In genomic region chr9:90076849-90077461, GRCm38 (mm10) we compare ENCODE assay signal across 8 mouse cellular contexts. TPM values are rescaled to one million over a fixed set of nuclear protein-coding genes. Genes with fewer than 3 reads are reported as not detected.
DNase-seq lines count a peak whose midpoint lies in the region; ATAC-seq and TF ChIP-seq lines count a peak whose summit lies in the region.

No protein-coding gene starts in this region.

- no peaks in the 10 kb centered on the region for H3K4me1 ChIP-seq in cortical plate, adult 2 months (ENCODE audit: control insufficient read depth, insufficient read depth, low read length)
- no peaks in the 10 kb centered on the region for H3K4me1 ChIP-seq in heart, adult 2 months (ENCODE audit: control insufficient read depth, insufficient read depth, low read length)
- H3K4me1 ChIP-seq in kidney, postnatal 0 days (replicated peaks; ENCODE audit: insufficient read depth, low read length), result no peaks in the 10 kb centered on the region
- no peaks in the 10 kb centered on the region for H3K4me1 ChIP-seq in liver, embryonic 14.5 days (replicated peaks; ENCODE audit: control insufficient read depth in 2 of 2, insufficient read depth in 2 of 2, low read length in 1 of 2)

- no peak overlapping the region for H3K9ac ChIP-seq in heart, adult 2 months (ENCODE audit: low read depth, low read length)
- H3K9ac ChIP-seq in kidney, postnatal 0 days (ENCODE audit: low read depth, low read length), result no peak overlapping the region
- H3K9ac ChIP-seq in liver, embryonic 14.5 days (replicated peaks), result no peak overlapping the region

- WGBS in heart, adult 2 months, result 69% methylated on average over 8 of the region's 8 CpGs
- 51% methylated on average over 8 of the region's 8 CpGs for WGBS in kidney, postnatal 0 days
- 56% methylated on average over 8 of the region's 8 CpGs for WGBS in liver, embryonic 14.5 days (ENCODE audit: insufficient replicate concordance)

- H3K9me3 ChIP-seq in kidney, postnatal 0 days (replicated peaks; ENCODE audit: low read length), result no peaks in the 10 kb centered on the region
- H3K9me3 ChIP-seq in liver, embryonic 14.5 days (ENCODE audit: control insufficient read depth, low read length), result no peaks in the 10 kb centered on the region

- no peaks in the 10 kb centered on the region for H3K27me3 ChIP-seq in heart, adult 2 months (ENCODE audit: control insufficient read depth, insufficient read depth, low read length)
- no peaks in the 10 kb centered on the region for H3K27me3 ChIP-seq in kidney, postnatal 0 days (ENCODE audit: insufficient read depth, low read length)
- H3K27me3 ChIP-seq in liver, embryonic 14.5 days (ENCODE audit: control insufficient read depth, insufficient read depth, low read length), result no peaks in the 10 kb centered on the region

- peak; percentile 89 for TF ChIP-seq CTCF in cortical plate, adult 2 months (IDR thresholded peaks at IDR 0.05; ENCODE audit: extremely low read depth, insufficient read depth, low read length)
- TF ChIP-seq CTCF in heart, adult 2 months (IDR thresholded peaks at IDR 0.05), result peak; percentile 95
- peak; percentile 91 for TF ChIP-seq CTCF in kidney, postnatal 0 days (IDR thresholded peaks at IDR 0.05; ENCODE audit: low read depth)
- TF ChIP-seq CTCF in liver, embryonic 14.5 days (IDR thresholded peaks at IDR 0.05; ENCODE audit: low read depth), result peak; percentile 91

- H3K36me3 ChIP-seq in heart, adult 2 months (ENCODE audit: control insufficient read depth, insufficient read depth, low read length), result no peaks in the 10 kb centered on the region
- no peaks in the 10 kb centered on the region for H3K36me3 ChIP-seq in kidney, postnatal 0 days (ENCODE audit: insufficient read depth, low read length)
- no peaks in the 10 kb centered on the region for H3K36me3 ChIP-seq in liver, embryonic 14.5 days (replicated peaks; ENCODE audit: control insufficient read depth, insufficient read depth, low read depth)

- H3K79me2 ChIP-seq in heart, adult 2 months (replicated peaks; ENCODE audit: control insufficient read depth, insufficient read depth, low read length), result no peaks in the 10 kb centered on the region

- no peak overlapping the region for H3K4me3 ChIP-seq in cortical plate, adult 2 months (ENCODE audit: insufficient read depth, low read length)
- H3K4me3 ChIP-seq in heart, adult 2 months, result no peak overlapping the region
- no peak overlapping the region for H3K4me3 ChIP-seq in kidney, postnatal 0 days (replicated peaks; ENCODE audit: low read depth, low read length)
- no peak overlapping the region for H3K4me3 ChIP-seq in liver, embryonic 14.5 days (ENCODE audit: insufficient read depth in 1 of 2, low read depth in 2 of 2, low read length in 2 of 2)

- TF ChIP-seq POLR2A in cortical plate, adult 2 months (IDR thresholded peaks at IDR 0.05; ENCODE audit: extremely low read depth, insufficient read depth, low read length), result no peak
- no peak for TF ChIP-seq POLR2A in heart, adult 2 months (IDR thresholded peaks at IDR 0.05; ENCODE audit: insufficient read depth, low read depth, low read length)

- no peak overlapping the region for H3K27ac ChIP-seq in cortical plate, adult 2 months (ENCODE audit: insufficient read depth, low read length)
- H3K27ac ChIP-seq in heart, adult 2 months, result no peak overlapping the region
- no peak overlapping the region for H3K27ac ChIP-seq in kidney, postnatal 0 days
- H3K27ac ChIP-seq in liver, embryonic 14.5 days, result no peak overlapping the region

- TF ChIP-seq EP300 in heart, adult 2 months (IDR thresholded peaks at IDR 0.05; ENCODE audit: insufficient read depth, low read depth, low read length), result 0 out of 2 replicates have a peak, but pooled peaks have one; percentile 40
- no peak for TF ChIP-seq EP300 in liver, embryonic 14.5 days (IDR thresholded peaks at IDR 0.05; ENCODE audit: low read depth)

- ATAC-seq in kidney, postnatal 0 days (replicated peaks; ENCODE audit: low FRiP score, low read depth), result peak; percentile 41; the same call in 1 of the 2 replicates
- 0 out of 2 replicates have a peak, but pooled peaks have one; percentile 26 for ATAC-seq in liver, embryonic 14.5 days (ENCODE audit: insufficient read depth)
- ATAC-seq in neutrophil, adult 5-6 weeks (ENCODE audit: extremely low read depth, insufficient number of reproducible peaks, low FRiP score, poor library complexity, severe bottlenecking), result peak; percentile 86

- intact Hi-C loops in heart, adult 2 months (cut with DNase I), result loop anchor here (1.0 to 5.0 kb wide), 2 partner anchors 50 to 250 kb away; no protein-coding TSS in a partner anchor

- DNase-seq in ovary, postnatal 10 days (ENCODE audit: low spot score), result peak; percentile 39
- DNase-seq in ovary, adult 18-20 months (ENCODE audit: low spot score), result no peak
- peak; percentile 65 to 78 for DNase-seq in heart, adult 2 months
- peak; percentile 66 for DNase-seq in kidney, postnatal 0 days (ENCODE audit: low spot score)
- DNase-seq in liver, embryonic 14.5 days (ENCODE audit: low read depth in 3 of 3, low spot score in 3 of 3), result peak in 1 of 3 experiments; percentile 24
- DNase-seq in thymus, postnatal 0 days (ENCODE audit: low spot score), result peak; percentile 51

- no peak overlapping the region for H3K4me2 ChIP-seq in kidney, postnatal 0 days (ENCODE audit: low read length)
- H3K4me2 ChIP-seq in liver, embryonic 14.5 days (ENCODE audit: low read depth), result no peak overlapping the region

RNA-seq across cellular contexts. Expression of gene Ctsh, which starts 23.0 kb away (rescaled TPM):
- polyA plus RNA-seq in cortical plate, adult 2 months (2012; rRNA removed), result 17.3 and 17.5 TPM in 2 replicates
- total RNA-seq in heart, adult 2 months (2021), result 10 to 100 TPM; 47.9 to 51.4 TPM
- 30.7 and 50.6 TPM in 2 replicates for polyA plus RNA-seq in heart, adult 2 months (2012; rRNA removed)
- 292 and 305 TPM in 2 replicates for polyA plus RNA-seq in kidney, postnatal 0 days (2015; fragmentation: Nextera tagmentation; extraction: Ambion mirVana)
- 31.0 and 34.7 TPM in 2 replicates for polyA plus RNA-seq in liver, embryonic 14.5 days (2012; rRNA removed)
- 87.0 and 87.6 TPM in 2 replicates for polyA plus RNA-seq in liver, embryonic 14.5 days (2014; fragmentation: Nextera tagmentation; extraction: Ambion mirVana)
- 201 and 215 TPM in 2 replicates for total RNA-seq in neutrophil, adult 5-6 weeks (2017)
- 65.4 and 66.0 TPM in 2 replicates for polyA plus RNA-seq in thymus, postnatal 0 days (2015; fragmentation: Nextera tagmentation; extraction: Ambion mirVana)

RNA-seq across cellular contexts. Expression of gene Morf4l1, which starts 37.6 kb away (rescaled TPM):
- polyA plus RNA-seq in cortical plate, adult 2 months (2012; rRNA removed), result 410 and 423 TPM in 2 replicates
- total RNA-seq in heart, adult 2 months (2021), result 100 to 1,000 TPM; 213 to 276 TPM
- 119 and 283 TPM in 2 replicates for polyA plus RNA-seq in heart, adult 2 months (2012; rRNA removed)
- 412 and 452 TPM in 2 replicates for polyA plus RNA-seq in kidney, postnatal 0 days (2015; fragmentation: Nextera tagmentation; extraction: Ambion mirVana)
- 91.7 and 128 TPM in 2 replicates for polyA plus RNA-seq in liver, embryonic 14.5 days (2012; rRNA removed)
- 96.7 and 104 TPM in 2 replicates for polyA plus RNA-seq in liver, embryonic 14.5 days (2014; fragmentation: Nextera tagmentation; extraction: Ambion mirVana)
- 264 and 267 TPM in 2 replicates for total RNA-seq in neutrophil, adult 5-6 weeks (2017)
- polyA plus RNA-seq in thymus, postnatal 0 days (2015; fragmentation: Nextera tagmentation; extraction: Ambion mirVana), result 323 and 332 TPM in 2 replicates

Comparison
In these comparisons a context has a peak if more than half of its experiments do, and no peak if none do; other contexts are left out.
1. ATAC-seq: peak in every context shown above with its lines; median percentile 86 in neutrophil, adult 5-6 weeks; 41 in kidney, postnatal 0 days; 26 in liver, embryonic 14.5 days.